Mouse (Mus musculus): ENCODE measurements at regions not wholly inside any gene's neighbourhood (a gene's known extent, or its start where the extent isn't known, plus 50 kb on each side); places are given as distances from the start of the nearest gene placed in this dataset.

- TF ChIP-seq CTCF (IDR thresholded peaks at IDR 0.05; ENCODE audit: low read depth) (0 out of 2 replicates have a peak, but pooled peaks have one; percentile 13), EP300 (optimal IDR thresholded peaks at IDR 0.05) (no peak)
These were observed 433.7 kb upstream of the Jarid2 start for GRCm38 (mm10) chr13:44295621-44296020.

Data from stomach, postnatal 0 days (tissue).